Mouse (Mus musculus): ENCODE measurements around the gene Gnb1.

DNA sequence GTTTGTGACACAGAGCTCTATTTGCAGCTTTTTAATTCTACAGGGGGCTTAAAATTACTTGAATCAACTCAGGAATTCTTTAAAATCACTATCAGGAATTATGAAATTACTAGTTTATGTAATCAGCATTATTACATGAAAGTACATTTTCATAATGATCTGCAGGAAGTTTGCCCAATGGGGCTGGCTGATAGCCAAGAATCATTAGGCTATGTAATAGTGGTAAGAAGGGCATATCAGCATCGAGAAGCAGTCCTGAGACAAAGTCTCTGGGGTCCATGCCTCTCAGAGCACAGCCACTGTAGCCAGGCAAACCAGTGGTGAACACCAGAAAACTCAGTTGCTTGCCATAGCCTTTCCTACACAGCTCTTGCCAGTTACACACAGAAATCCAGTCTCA lies 102.6 kb downstream of the Gnb1 start:
- TF ChIP-seq CTCF (IDR thresholded peaks at IDR 0.05; ENCODE audit: low read depth, low read length): no peak
- no peak for TF ChIP-seq GATA1 (IDR thresholded peaks at IDR 0.05; ENCODE audit: borderline replicate concordance, low read length)
- TF ChIP-seq TAL1 (conservative IDR thresholded peaks at IDR 0.05; ENCODE audit: low read depth, low read length): no peak

Data from G1E (cell line).